Mouse (Mus musculus) intestine, postnatal 0 days (tissue): ENCODE results near the gene Cnst. TPM values are rescaled to one million over a fixed set of nuclear protein-coding genes. Genes with fewer than 3 reads are reported as not detected.

Source experiments
- ATAC-seq: fragments of 200-750 bp; cut with Nextera tagmentation; 2 replicates; pipeline ENCODE4 v1.8.0; 2017; ENCODE audit warnings: mild to moderate bottlenecking, moderate TSS enrichment, moderate library complexity
- H3K27ac ChIP-seq: fragments of 300-500 bp; sonication (generic); 2 replicates; pipeline ENCODE4 v1.5.1; 2014; ENCODE audit warnings: mild to moderate bottlenecking, low read depth, low read length, moderate library complexity
- H3K27me3 ChIP-seq: fragments of 300-500 bp; sonication (generic); replicated peaks from 2 replicates; pipeline ENCODE4 v1.6.1; 2014; ENCODE audit warnings: low read length, mixed read lengths; ENCODE audit not compliant: control insufficient read depth, insufficient read depth
- H3K36me3 ChIP-seq: fragments of 300-500 bp; sonication (generic); 2 replicates; pipeline ENCODE4 v1.6.1; 2014; ENCODE audit warnings: mild to moderate bottlenecking, moderate library complexity; ENCODE audit not compliant: control insufficient read depth, insufficient read depth
- H3K4me1 ChIP-seq: fragments of 300-500 bp; sonication (generic); replicated peaks from 2 replicates; pipeline ENCODE4 v1.6.1; 2014; ENCODE audit warnings: antibody characterized with exemption, low read length, mixed read lengths; ENCODE audit not compliant: control insufficient read depth, insufficient read depth
- H3K4me2 ChIP-seq: fragments of 300-500 bp; sonication (generic); replicated peaks from 2 replicates; pipeline ENCODE4 v1.6.1; 2014; ENCODE audit warnings: low read depth, mild to moderate bottlenecking, moderate library complexity
- H3K4me3 ChIP-seq: fragments of 300-500 bp; sonication (generic); 2 replicates; pipeline ENCODE4 v1.5.1; 2014; ENCODE audit warnings: low read depth, low read length
- H3K9ac ChIP-seq: fragments of 300-500 bp; sonication (generic); 2 replicates; pipeline ENCODE4 v1.6.1; 2014; ENCODE audit warnings: mild to moderate bottlenecking, low read depth, low read length
- H3K9me3 ChIP-seq: fragments of 300-500 bp; sonication (generic); 2 replicates; pipeline ENCODE4 v1.6.1; 2016; ENCODE audit warnings: mixed run types; ENCODE audit not compliant: control insufficient read depth
- CTCF ChIP-seq: sonication (generic); IDR thresholded peaks from 2 replicates; pipeline ENCODE4 v1.5.1; 2016; ENCODE audit warnings: low read depth, mild to moderate bottlenecking, control low read depth, antibody characterized with exemption, moderate library complexity
- WGBS: fragments of 180-500 bp; shearing (Covaris S2); extraction: QIAGEN DNeasy Blood & Tissue Kit; methylation state at CpG from one replicate; pipeline ENCODE4 v1.1.7; 2014; 5-methylcytosine and 5-hydroxymethylcytosine counted together
- polyA plus RNA-seq: library from polyadenylated mRNA; unstranded; fragments of >200 nt; fragmentation: Nextera tagmentation; extraction: Ambion mirVana; gene quantifications from 2 replicates; pipeline ENCODE4 v1.2.1, GENCODE M21; 2015

Gene Cnst
- polyA plus RNA-seq, 1 experiment from 2014 or later, result 8.4 TPM

DNA sequence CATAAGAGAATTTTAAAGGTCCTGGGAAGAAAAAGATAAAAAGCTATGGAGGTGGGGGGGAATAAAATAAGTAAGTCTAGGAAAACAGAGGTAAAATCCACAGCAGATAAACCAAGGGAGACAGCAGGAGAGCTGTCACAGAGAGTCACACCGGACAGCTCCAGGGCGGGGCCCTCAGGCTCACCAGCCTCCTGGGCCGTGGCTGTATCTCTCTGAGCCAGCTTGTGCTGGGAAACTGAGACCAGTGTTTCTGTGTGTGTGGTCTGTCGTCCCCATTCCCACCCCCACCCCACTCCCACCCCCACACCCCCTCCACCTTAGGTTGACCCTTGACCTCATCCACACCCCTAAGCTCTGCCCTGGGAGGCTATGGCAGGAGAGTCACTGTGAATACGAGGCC lies 65.0 kb downstream of the Cnst start:
- no peaks in the 10 kb centered on the region for H3K4me1 ChIP-seq
- no peak for ATAC-seq
- WGBS, result 40% methylated on average over 5 of the region's 5 CpGs
- no peak overlapping the region for H3K9ac ChIP-seq
- H3K4me3 ChIP-seq, result no peak overlapping the region
- no peaks in the 10 kb centered on the region for H3K27me3 ChIP-seq
- H3K36me3 ChIP-seq, result peaks cover 26% of the 10 kb centered on the region
- no peak overlapping the region for H3K27ac ChIP-seq
- no peaks in the 10 kb centered on the region for H3K9me3 ChIP-seq
- no peak overlapping the region for H3K4me2 ChIP-seq
- no peak for TF ChIP-seq CTCF

DNA sequence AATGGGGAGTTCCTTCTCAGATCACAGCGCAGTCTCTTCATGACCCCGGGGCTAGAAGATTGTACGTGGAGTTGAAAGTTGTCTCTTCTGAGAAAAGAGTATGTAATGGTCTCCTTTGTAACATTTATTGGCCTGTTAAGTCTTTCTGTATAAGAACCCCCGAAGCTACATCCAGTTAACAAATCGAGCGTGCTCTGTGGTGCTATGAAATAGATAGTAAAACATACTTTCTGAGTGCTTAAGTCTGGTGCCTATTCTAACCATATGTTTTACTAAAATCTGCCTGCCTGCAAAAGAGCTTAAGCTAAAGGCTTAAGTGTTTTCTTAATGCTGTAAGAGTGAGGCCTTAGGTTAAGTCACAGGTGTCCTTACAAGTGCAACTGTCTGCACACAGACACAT lies 66.2 kb downstream of the Cnst start:
- H3K4me2 ChIP-seq, result no peak overlapping the region
- H3K9me3 ChIP-seq, result no peaks in the 10 kb centered on the region
- H3K27ac ChIP-seq, result no peak overlapping the region
- no peaks in the 10 kb centered on the region for H3K4me1 ChIP-seq
- no peak overlapping the region for H3K9ac ChIP-seq
- peaks cover 26% of the 10 kb centered on the region for H3K36me3 ChIP-seq
- 93% methylated on average over 6 of the region's 6 CpGs for WGBS
- no peak for TF ChIP-seq CTCF
- H3K4me3 ChIP-seq, result no peak overlapping the region
- no peak for ATAC-seq
- no peaks in the 10 kb centered on the region for H3K27me3 ChIP-seq

DNA sequence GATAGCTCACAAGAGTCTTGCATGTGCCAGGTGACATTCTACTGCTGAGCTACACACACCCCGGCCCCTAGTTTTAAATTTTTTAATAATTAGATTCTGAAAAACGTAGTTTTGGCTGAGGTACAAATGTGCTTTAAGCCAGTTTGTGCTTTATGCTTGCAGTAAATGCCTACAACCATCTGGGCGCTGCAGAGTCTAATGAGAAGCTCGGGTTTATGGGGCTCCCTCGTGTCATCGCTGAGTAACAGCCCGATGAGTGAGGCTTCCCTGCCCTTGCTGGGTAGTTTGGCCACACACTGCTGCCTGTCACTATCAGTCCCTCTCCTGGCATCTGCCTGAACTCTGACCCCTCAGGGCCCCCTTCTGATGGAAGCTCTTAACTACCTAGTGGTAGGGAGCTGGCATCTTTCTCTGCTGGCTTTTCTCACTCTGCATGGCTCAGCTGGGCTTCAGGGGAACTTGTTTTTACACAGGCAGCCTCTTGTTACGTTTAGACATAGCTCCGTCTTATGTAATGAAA lies 66.9 kb downstream of the Cnst start:
- Histone ChIP-seq H3K36me3 (peaks cover 26% of the 10 kb centered on the region), H3K27ac (no peak overlapping the region), H3K27me3 (no peaks in the 10 kb centered on the region), H3K9me3 (no peaks in the 10 kb centered on the region), H3K4me2 (no peak overlapping the region), H3K4me3 (no peak overlapping the region), H3K4me1 (no peaks in the 10 kb centered on the region), H3K9ac (no peak overlapping the region)
- no peak for TF ChIP-seq CTCF
- ATAC-seq, result no peak
- WGBS, result 70% methylated on average over 9 of the region's 9 CpGs

DNA sequence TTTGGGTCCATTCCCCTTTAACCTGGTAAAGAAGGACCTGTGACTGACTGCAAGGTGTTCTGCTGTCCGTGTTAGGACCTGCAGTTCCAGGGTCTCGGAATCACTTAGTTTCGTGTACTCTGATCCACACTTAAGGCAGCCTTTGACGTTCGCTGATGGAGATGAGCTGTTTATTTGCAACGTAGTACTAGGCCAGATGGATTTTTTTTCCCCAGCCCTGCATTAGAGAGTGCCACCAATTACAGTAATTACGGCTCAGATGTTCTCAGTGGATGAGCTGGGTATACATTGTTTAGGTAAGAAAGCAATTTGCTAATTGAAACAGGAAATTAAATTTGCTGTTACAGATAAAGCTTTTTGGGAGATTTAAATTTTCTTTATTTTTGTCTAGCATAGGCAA lies 71.3 kb downstream of the Cnst start:
- H3K4me1 ChIP-seq, result no peaks in the 10 kb centered on the region
- no peaks in the 10 kb centered on the region for H3K27me3 ChIP-seq
- no peak overlapping the region for H3K4me3 ChIP-seq
- H3K27ac ChIP-seq, result no peak overlapping the region
- no peak for ATAC-seq
- no peak overlapping the region for H3K9ac ChIP-seq
- H3K9me3 ChIP-seq, result no peaks in the 10 kb centered on the region
- peaks cover 16% of the 10 kb centered on the region for H3K36me3 ChIP-seq
- 82% methylated on average over 7 of the region's 7 CpGs for WGBS
- H3K4me2 ChIP-seq, result no peak overlapping the region
- no peak for TF ChIP-seq CTCF

DNA sequence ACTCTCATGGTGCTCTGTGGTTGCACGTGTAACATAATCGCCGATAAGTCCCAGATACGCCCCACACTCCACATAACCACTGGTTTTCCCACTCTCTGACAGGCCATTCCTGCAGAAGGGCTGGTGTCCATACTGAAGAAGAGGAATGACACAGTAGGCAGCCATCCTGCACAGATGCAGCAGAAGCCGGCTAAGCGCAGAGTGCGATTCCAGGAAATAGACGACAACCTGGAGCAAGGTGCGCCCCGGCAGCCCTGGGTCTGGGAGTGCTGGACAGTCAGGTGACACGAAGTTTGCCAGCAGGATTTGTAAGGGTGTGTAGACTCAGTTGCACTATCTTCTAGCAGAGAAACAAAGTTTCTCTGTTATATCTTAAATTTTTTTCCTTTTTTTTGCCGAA lies 76.5 kb downstream of the Cnst start:
- Histone ChIP-seq H3K4me2 (no peak overlapping the region), H3K27me3 (no peaks in the 10 kb centered on the region), H3K9me3 (no peaks in the 10 kb centered on the region), H3K27ac (no peak overlapping the region), H3K36me3 (peaks cover 19% of the 10 kb centered on the region), H3K4me1 (no peaks in the 10 kb centered on the region), H3K4me3 (no peak overlapping the region), H3K9ac (no peak overlapping the region)
- ATAC-seq, result no peak
- 87% methylated on average over 12 of the region's 12 CpGs for WGBS
- TF ChIP-seq CTCF, result no peak

DNA sequence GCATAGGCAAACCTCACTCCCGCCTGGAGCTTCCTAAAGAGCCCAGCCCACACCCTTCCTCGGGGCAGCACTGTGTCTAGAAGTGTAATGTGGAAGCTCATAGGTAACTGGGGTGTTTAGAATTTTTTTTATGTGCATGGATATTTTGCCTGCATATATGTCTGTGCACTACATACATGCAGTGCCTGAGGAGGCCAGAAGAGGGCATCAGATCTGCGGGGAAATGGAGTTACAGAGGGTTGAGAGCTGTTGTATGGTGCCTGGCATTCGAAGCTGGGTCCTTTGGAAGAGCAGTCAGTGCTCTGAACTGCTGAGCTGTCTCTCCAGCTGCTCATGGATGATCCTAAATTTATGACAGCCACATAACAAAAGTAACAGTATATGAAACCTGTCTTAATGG lies 77.5 kb downstream of the Cnst start:
- Histone ChIP-seq H3K36me3 (peaks cover 17% of the 10 kb centered on the region), H3K4me1 (no peaks in the 10 kb centered on the region), H3K27ac (no peak overlapping the region), H3K4me2 (no peak overlapping the region), H3K4me3 (no peak overlapping the region), H3K9ac (no peak overlapping the region), H3K9me3 (no peaks in the 10 kb centered on the region), H3K27me3 (no peaks in the 10 kb centered on the region)
- WGBS, result 60% methylated on average over 4 of the region's 4 CpGs
- no peak for ATAC-seq
- peak; percentile 75 for TF ChIP-seq CTCF

DNA sequence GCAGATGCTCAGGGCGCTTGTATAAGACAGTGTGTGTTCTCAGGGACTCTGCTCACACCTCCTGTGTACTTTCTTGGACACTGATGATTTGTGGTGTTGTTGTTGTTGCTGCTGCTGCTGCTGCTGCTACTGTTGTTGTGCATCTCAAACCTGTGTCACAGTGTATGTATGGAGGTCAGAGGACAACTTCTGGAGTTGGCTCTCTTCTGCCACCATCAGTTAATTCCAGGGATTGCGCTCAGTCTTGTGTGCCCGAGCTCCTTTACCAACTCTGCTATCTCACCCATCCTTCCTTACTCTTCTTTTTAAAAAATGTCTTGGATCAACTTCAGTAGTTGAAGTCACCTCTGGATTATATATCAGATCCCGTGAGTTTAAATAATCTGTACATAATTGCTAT lies 78.2 kb downstream of the Cnst start:
- 0 out of 2 replicates have a peak, but pooled peaks cover 2% of the 10 kb centered on the region for H3K4me1 ChIP-seq
- no peak overlapping the region for H3K4me2 ChIP-seq
- H3K27ac ChIP-seq, result no peak overlapping the region
- H3K36me3 ChIP-seq, result peaks cover 15% of the 10 kb centered on the region
- H3K4me3 ChIP-seq, result no peak overlapping the region
- no peaks in the 10 kb centered on the region for H3K9me3 ChIP-seq
- H3K27me3 ChIP-seq, result no peaks in the 10 kb centered on the region
- peak; percentile 86 for TF ChIP-seq CTCF
- WGBS, result 67% methylated on average over 4 of the region's 4 CpGs
- ATAC-seq, result no peak
- no peak overlapping the region for H3K9ac ChIP-seq
